Mouse (Mus musculus) heart, embryonic 13.5 days (tissue): Measurements from ENCODE around the gene Trdmt1. TPM values are rescaled to one million over a fixed set of nuclear protein-coding genes. Genes with fewer than 3 reads are reported as not detected.

Source experiments
- ATAC-seq: fragments of 200-750 bp; cut with Nextera tagmentation; 2 replicates; pipeline ENCODE4 v1.8.0; 2017; ENCODE audit warnings: moderate TSS enrichment; ENCODE audit not compliant: insufficient number of reproducible peaks, low FRiP score, low TSS enrichment; ENCODE audit errors: extremely low read depth
- H3K27ac ChIP-seq: fragments of 300-500 bp; sonication (generic); replicated peaks from 2 replicates; pipeline ENCODE4 v1.5.1; 2015; ENCODE audit warnings: moderate library complexity, mild to moderate bottlenecking, inconsistent platforms
- H3K27me3 ChIP-seq: fragments of 300-500 bp; sonication (generic); replicated peaks from 2 replicates; pipeline ENCODE4 v1.6.1; 2015; ENCODE audit warnings: mild to moderate bottlenecking, inconsistent platforms
- H3K36me3 ChIP-seq: fragments of 300-500 bp; sonication (generic); 2 replicates; pipeline ENCODE4 v1.6.1; 2015; ENCODE audit warnings: mild to moderate bottlenecking, inconsistent platforms
- H3K4me1 ChIP-seq: fragments of 300-500 bp; sonication (generic); 2 replicates; pipeline ENCODE4 v1.6.1; 2015; ENCODE audit warnings: inconsistent platforms
- H3K4me2 ChIP-seq: fragments of 300-500 bp; sonication (generic); 2 replicates; pipeline ENCODE4 v1.6.1; 2015; ENCODE audit warnings: inconsistent platforms, mild to moderate bottlenecking, moderate library complexity
- H3K4me3 ChIP-seq: fragments of 300-500 bp; sonication (generic); 2 replicates; pipeline ENCODE4 v1.5.1; 2015; ENCODE audit warnings: moderate library complexity, mild to moderate bottlenecking, inconsistent platforms
- H3K9ac ChIP-seq: fragments of 300-500 bp; sonication (generic); 2 replicates; pipeline ENCODE4 v1.6.1; 2015; ENCODE audit warnings: inconsistent platforms, mild to moderate bottlenecking, moderate library complexity
- H3K9me3 ChIP-seq: fragments of 300-500 bp; sonication (generic); 2 replicates; pipeline ENCODE4 v1.6.1; 2016; ENCODE audit warnings: inconsistent platforms
- WGBS: fragments of 180-500 bp; shearing (Covaris S2); methylation state at CpG from one replicate; pipeline ENCODE4 v1.1.7; 2015; ENCODE audit warnings: mixed read lengths; 5-methylcytosine and 5-hydroxymethylcytosine counted together
- polyA plus RNA-seq: library from polyadenylated mRNA; unstranded; fragments of >200 nt; fragmentation: Nextera tagmentation; extraction: Ambion mirVana; gene quantifications from 2 replicates; pipeline ENCODE4 v1.2.1, GENCODE M21; 2015

Trdmt1 gene
- polyA plus RNA-seq, 1 experiment from 2014 or later = 9.3 TPM

GRCm38 (mm10) chr2:13574066-13574800 is 29.8 kb upstream of the Trdmt1 start:
- Histone ChIP-seq H3K9me3 (no peaks in the 10 kb centered on the region), H3K9ac (peak overlapping the region; percentile 99), H3K4me1 (peaks cover 31% of the 10 kb centered on the region), H3K36me3 (peaks cover 31% of the 10 kb centered on the region), H3K27me3 (no peaks in the 10 kb centered on the region), H3K4me2 (peak overlapping the region; percentile 67), H3K4me3 (peak overlapping the region; percentile 97), H3K27ac (peak overlapping the region; percentile 99)
- under 1% methylated on average over 46 of the region's 46 CpGs for WGBS
- ATAC-seq = peak; percentile 82

GRCm38 (mm10) chr2:13573408-13574065 is 29.1 kb upstream of the Trdmt1 start, which contains the start of gene Vim:
Vim (plus strand) TSS chr2:13573927.
- Histone ChIP-seq H3K9ac (peak within 1 kb of the TSS; percentile 99), H3K4me2 (peak within 1 kb of the TSS; percentile 67), H3K27me3 (no peaks in the 10 kb centered on the region), H3K9me3 (no peaks in the 10 kb centered on the region), H3K4me3 (peak within 1 kb of the TSS; percentile 97), H3K4me1 (peaks cover 27% of the 10 kb centered on the region), H3K27ac (peak within 1 kb of the TSS; percentile 99), H3K36me3 (peaks cover 25% of the 10 kb centered on the region)
- 1% methylated on average over 25 of the region's 26 CpGs for WGBS
- peak; percentile 87 for ATAC-seq

- WGBS = 11% methylated on average over 12 of the region's 12 CpGs
- ATAC-seq = no peak
- Histone ChIP-seq H3K4me2 (peak overlapping the region; percentile 67), H3K9me3 (no peaks in the 10 kb centered on the region), H3K4me3 (peak overlapping the region; percentile 97), H3K27ac (peak overlapping the region; percentile 99), H3K9ac (peak overlapping the region; percentile 99), H3K36me3 (peaks cover 19% of the 10 kb centered on the region), H3K27me3 (no peaks in the 10 kb centered on the region), H3K4me1 (peaks cover 25% of the 10 kb centered on the region)
Measured at GRCm38 (mm10) chr2:13572647-13573407, 28.4 kb upstream of the Trdmt1 start.

GRCm38 (mm10) chr2:13572101-13572553 is 27.7 kb upstream of the Trdmt1 start:
- Histone ChIP-seq H3K4me2 (peak overlapping the region; percentile 67), H3K9me3 (no peaks in the 10 kb centered on the region), H3K4me3 (no peak overlapping the region), H3K9ac (peak overlapping the region; percentile 99), H3K36me3 (peaks cover 14% of the 10 kb centered on the region), H3K27ac (peak overlapping the region; percentile 99), H3K4me1 (peaks cover 23% of the 10 kb centered on the region), H3K27me3 (no peaks in the 10 kb centered on the region)
- 38% methylated on average over 4 of the region's 4 CpGs for WGBS
- ATAC-seq = no peak

- Histone ChIP-seq H3K4me1 (peaks cover 15% of the 10 kb centered on the region), H3K4me3 (no peak overlapping the region), H3K4me2 (no peak overlapping the region), H3K27me3 (no peaks in the 10 kb centered on the region), H3K36me3 (no peaks in the 10 kb centered on the region), H3K9ac (no peak overlapping the region), H3K27ac (no peak overlapping the region), H3K9me3 (no peaks in the 10 kb centered on the region)
- ATAC-seq = no peak
- 68% methylated on average over 2 of the region's 2 CpGs for WGBS
Measured at GRCm38 (mm10) chr2:13570122-13570521, 25.7 kb upstream of the Trdmt1 start.

GRCm38 (mm10) chr2:13560396-13560795 is 15.9 kb upstream of the Trdmt1 start:
- Histone ChIP-seq H3K9me3 (no peaks in the 10 kb centered on the region), H3K36me3 (no peaks in the 10 kb centered on the region), H3K27me3 (no peaks in the 10 kb centered on the region), H3K27ac (no peak overlapping the region), H3K9ac (no peak overlapping the region), H3K4me2 (no peak overlapping the region), H3K4me1 (peaks cover 19% of the 10 kb centered on the region), H3K4me3 (no peak overlapping the region)
- 60% methylated on average over 2 of the region's 2 CpGs for WGBS
- ATAC-seq = no peak

- WGBS = 82% methylated on average over 5 of the region's 5 CpGs
- no peak for ATAC-seq
- H3K4me2 ChIP-seq = no peak overlapping the region
- H3K27me3 ChIP-seq = no peaks in the 10 kb centered on the region
- H3K9me3 ChIP-seq = no peaks in the 10 kb centered on the region
- H3K4me3 ChIP-seq = no peak overlapping the region
- H3K4me1 ChIP-seq = peaks cover 19% of the 10 kb centered on the region
- no peak overlapping the region for H3K27ac ChIP-seq
- no peaks in the 10 kb centered on the region for H3K36me3 ChIP-seq
- H3K9ac ChIP-seq = no peak overlapping the region
Measured at GRCm38 (mm10) chr2:13559729-13560128, 15.3 kb upstream of the Trdmt1 start.

GRCm38 (mm10) chr2:13559303-13559702 is 14.8 kb upstream of the Trdmt1 start:
- no peaks in the 10 kb centered on the region for H3K27me3 ChIP-seq
- H3K9me3 ChIP-seq = no peaks in the 10 kb centered on the region
- H3K4me1 ChIP-seq = peaks cover 22% of the 10 kb centered on the region
- no peak overlapping the region for H3K27ac ChIP-seq
- no peaks in the 10 kb centered on the region for H3K36me3 ChIP-seq
- no peak overlapping the region for H3K9ac ChIP-seq
- 60% methylated on average over 5 of the region's 5 CpGs for WGBS
- ATAC-seq = no peak
- H3K4me2 ChIP-seq = no peak overlapping the region
- H3K4me3 ChIP-seq = no peak overlapping the region

- 0 out of 2 replicates have a peak overlapping the region, but pooled peaks have one; percentile 21 for H3K27ac ChIP-seq
- H3K4me3 ChIP-seq = no peak overlapping the region
- H3K27me3 ChIP-seq = no peaks in the 10 kb centered on the region
- H3K36me3 ChIP-seq = no peaks in the 10 kb centered on the region
- ATAC-seq = no peak
- peaks cover 28% of the 10 kb centered on the region for H3K4me1 ChIP-seq
- H3K9me3 ChIP-seq = no peaks in the 10 kb centered on the region
- H3K4me2 ChIP-seq = no peak overlapping the region
- WGBS = 32% methylated on average over 5 of the region's 5 CpGs
- H3K9ac ChIP-seq = no peak overlapping the region
Measured at GRCm38 (mm10) chr2:13558607-13559262, 14.3 kb upstream of the Trdmt1 start.

- Histone ChIP-seq H3K9ac (no peak overlapping the region), H3K27ac (peak overlapping the region; percentile 10; the same call in 1 of the 2 replicates), H3K4me1 (peaks cover 37% of the 10 kb centered on the region), H3K27me3 (no peaks in the 10 kb centered on the region), H3K36me3 (no peaks in the 10 kb centered on the region), H3K9me3 (no peaks in the 10 kb centered on the region), H3K4me3 (no peak overlapping the region), H3K4me2 (no peak overlapping the region)
- ATAC-seq = no peak
- 54% methylated on average over 9 of the region's 9 CpGs for WGBS
Measured at GRCm38 (mm10) chr2:13557145-13558030, 12.9 kb upstream of the Trdmt1 start.
